ENCODE assay signal across 21 mouse cellular contexts in the genomic region with DNA sequence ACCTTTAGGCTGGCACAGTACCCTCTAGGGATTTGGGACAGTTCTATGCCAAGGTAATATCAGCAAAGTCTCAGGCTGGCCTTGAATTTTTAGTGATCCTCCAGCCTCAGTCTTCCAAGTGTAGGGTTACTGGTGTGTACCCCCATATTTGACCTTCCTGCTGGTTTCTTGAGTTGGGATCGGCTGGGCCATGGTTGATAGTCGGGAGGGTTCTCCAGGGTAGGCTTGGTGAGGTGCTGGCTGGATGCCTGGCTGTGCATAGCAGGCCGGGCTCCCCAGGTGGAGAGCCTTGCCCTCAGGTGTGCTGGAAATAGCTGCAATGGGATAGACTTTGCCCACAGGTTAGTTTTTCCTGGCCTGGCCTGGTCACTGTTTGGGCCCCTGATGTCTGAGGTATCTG. TPM values are rescaled to one million over a fixed set of nuclear protein-coding genes. Genes with fewer than 3 reads are reported as not detected.
A peak's percentile ranks its signal among the peaks of the same experiment; 100 is the strongest.
DNase-seq lines count a peak whose midpoint lies in the region; ATAC-seq and TF ChIP-seq lines count a peak whose summit lies in the region.
"Had no signal": no experiment of that assay in that cellular context is flagged by ENCODE, and none has a peak within 500 bp of the region (broad histone marks: within the 10 kb centered on the region; RNA-seq: fewer than 3 reads in every experiment).

No protein-coding gene starts in this region.

- no peak for TF ChIP-seq CTCF in liver, postnatal 0 days (IDR thresholded peaks at IDR 0.05; ENCODE audit: low read depth)

- no peak for TF ChIP-seq EP300 in liver, postnatal 0 days (IDR thresholded peaks at IDR 0.05; ENCODE audit: low read depth)

- peaks cover 10% of the 10 kb centered on the region for H3K4me1 ChIP-seq in liver, postnatal 0 days (ENCODE audit: insufficient read depth)
- peaks cover 9% of the 10 kb centered on the region for H3K4me1 ChIP-seq in liver, embryonic 11.5 days (replicated peaks; ENCODE audit: control insufficient read depth, insufficient read depth, low read length)

- peaks cover 39% of the 10 kb centered on the region for H3K36me3 ChIP-seq in liver, postnatal 0 days (replicated peaks; ENCODE audit: insufficient read depth, low read length)
- H3K36me3 ChIP-seq in liver, embryonic 11.5 days (ENCODE audit: control insufficient read depth, insufficient read depth, low read length) = peaks cover 35% of the 10 kb centered on the region

- 80% methylated on average over 3 of the region's 3 CpGs for WGBS in liver, postnatal 0 days (ENCODE audit: insufficient replicate concordance)
- 81% methylated on average over 3 of the region's 3 CpGs for WGBS in liver, embryonic 11.5 days

- no peak overlapping the region for H3K9ac ChIP-seq in liver, postnatal 0 days (replicated peaks)
- no peak overlapping the region for H3K9ac ChIP-seq in liver, embryonic 11.5 days (ENCODE audit: low read depth, low read length)
- H3K9ac ChIP-seq: embryonic facial prominence, embryonic 12.5 days; forebrain, embryonic 13.5 days; hindbrain, embryonic 15.5 days; intestine, embryonic 15.5 days; limb, embryonic 12.5 days; liver, embryonic 13.5 days; lung, embryonic 15.5 days; midbrain, embryonic 12.5 days; neural tube, embryonic 15.5 days had no signal

- no peaks in the 10 kb centered on the region for H3K9me3 ChIP-seq in liver, postnatal 0 days (ENCODE audit: low read length)
- no peaks in the 10 kb centered on the region for H3K9me3 ChIP-seq in liver, embryonic 11.5 days (ENCODE audit: control insufficient read depth, low read length)
- H3K9me3 ChIP-seq: embryonic facial prominence, embryonic 12.5 days; forebrain, embryonic 13.5 days; hindbrain, embryonic 15.5 days; intestine, embryonic 15.5 days; limb, embryonic 12.5 days; liver, embryonic 13.5 days; lung, embryonic 15.5 days; midbrain, embryonic 12.5 days; neural tube, embryonic 15.5 days had no signal

- no peak overlapping the region for H3K4me2 ChIP-seq in liver, postnatal 0 days (ENCODE audit: low read depth, low read length)
- no peak overlapping the region for H3K4me2 ChIP-seq in liver, embryonic 11.5 days
- H3K4me2 ChIP-seq: embryonic facial prominence, embryonic 12.5 days; forebrain, embryonic 13.5 days; heart, embryonic 11.5 days; hindbrain, embryonic 15.5 days; intestine, embryonic 15.5 days; limb, embryonic 12.5 days; liver, embryonic 13.5 days; lung, embryonic 15.5 days; midbrain, embryonic 12.5 days; neural tube, embryonic 15.5 days had no signal

- no peaks in the 10 kb centered on the region for H3K27me3 ChIP-seq in liver, postnatal 0 days (ENCODE audit: insufficient read depth, low read length)
- H3K27me3 ChIP-seq in liver, embryonic 11.5 days (replicated peaks; ENCODE audit: control insufficient read depth, insufficient read depth, low read length) = no peaks in the 10 kb centered on the region
- H3K27me3 ChIP-seq: embryonic facial prominence, embryonic 12.5 days; forebrain, embryonic 13.5 days; hindbrain, embryonic 15.5 days; intestine, embryonic 15.5 days; limb, embryonic 12.5 days; liver, embryonic 13.5 days; lung, embryonic 15.5 days; midbrain, embryonic 12.5 days; neural tube, embryonic 15.5 days had no signal

- peak; percentile 4 to 22 for DNase-seq in adrenal gland, adult (ENCODE audit: inconsistent age in 2 of 2, low spot score in 1 of 2)
- no peak for DNase-seq in adrenal gland, adult 8-10 months
- DNase-seq in heart, adult 11 months = peak; percentile 88
- DNase-seq in heart, postnatal 10 days = no peak
- DNase-seq in liver, postnatal 0 days = peak; percentile 12
- DNase-seq in liver, embryonic 11.5 days (ENCODE audit: low spot score) = no peak
- peak; percentile 4 for DNase-seq in thymus, postnatal 4 days
- DNase-seq in thymus, adult 18-20 months = no peak
- DNase-seq: adrenal gland, postnatal 36 days; heart, postnatal 14 days; liver, embryonic 13.5 days had no signal

- intact Hi-C loops in heart, postnatal 10 days (cut with DNase I) = no loop called here

- ATAC-seq in liver, postnatal 0 days = no peak
- no peak for ATAC-seq in liver, embryonic 11.5 days (replicated peaks; ENCODE audit: low FRiP score)
- ATAC-seq: forebrain, embryonic 13.5 days; intestine, embryonic 15.5 days had no signal

- no peak overlapping the region for H3K27ac ChIP-seq in liver, postnatal 0 days (ENCODE audit: low read depth)
- H3K27ac ChIP-seq in liver, embryonic 11.5 days (ENCODE audit: low read depth, low read length) = no peak overlapping the region
- H3K27ac ChIP-seq: embryonic facial prominence, embryonic 12.5 days; forebrain, embryonic 13.5 days; hindbrain, embryonic 15.5 days; intestine, embryonic 15.5 days; limb, embryonic 12.5 days; liver, embryonic 13.5 days; lung, embryonic 15.5 days; midbrain, embryonic 12.5 days; neural tube, embryonic 15.5 days had no signal

- no peak overlapping the region for H3K4me3 ChIP-seq in liver, postnatal 0 days (ENCODE audit: low read depth, low read length)
- no peak overlapping the region for H3K4me3 ChIP-seq in liver, embryonic 11.5 days (ENCODE audit: low read depth, low read length)
- H3K4me3 ChIP-seq: embryonic facial prominence, embryonic 12.5 days; erythroblast, embryonic 14.5 days; forebrain, embryonic 13.5 days; hindbrain, embryonic 15.5 days; intestine, embryonic 15.5 days; limb, embryonic 12.5 days; liver, embryonic 13.5 days; lung, embryonic 15.5 days; midbrain, embryonic 12.5 days; neural tube, embryonic 15.5 days had no signal

RNA-seq across cellular contexts. Expression of gene Llgl1, which starts 5.7 kb away (rescaled TPM):
- 10 to 100 TPM; 26.4 to 39.3 (median 32.0) TPM for total RNA-seq in adrenal gland, adult 8-10 months (2022)
- total RNA-seq in heart, postnatal 10 days (2021) = 10 to 100 TPM; 23.8 to 25.2 TPM
- polyA plus RNA-seq in liver, postnatal 0 days (2015; fragmentation: Nextera tagmentation; extraction: Ambion mirVana) = 4.2 and 4.6 TPM in 2 replicates
- polyA plus RNA-seq in liver, embryonic 11.5 days (2014; fragmentation: Nextera tagmentation; extraction: Ambion mirVana) = 35.6 and 35.9 TPM in 2 replicates

RNA-seq across cellular contexts. Expression of gene Flii, which starts 21.8 kb away (rescaled TPM):
- total RNA-seq in adrenal gland, adult 8-10 months (2022) = 100 to 1,000 TPM; 162 to 185 (median 177) TPM
- 100 to 1,000 TPM; 106 to 117 TPM for total RNA-seq in heart, postnatal 10 days (2021)
- 23.3 and 23.4 TPM in 2 replicates for polyA plus RNA-seq in liver, postnatal 0 days (2015; fragmentation: Nextera tagmentation; extraction: Ambion mirVana)
- polyA plus RNA-seq in liver, embryonic 11.5 days (2014; fragmentation: Nextera tagmentation; extraction: Ambion mirVana) = 61.3 and 69.2 TPM in 2 replicates

RNA-seq across cellular contexts. Expression of gene Mief2, which starts 22.9 kb away (rescaled TPM):
- total RNA-seq in adrenal gland, adult 8-10 months (2022) = 10 to 100 TPM; 36.9 to 41.2 (median 38.8) TPM
- total RNA-seq in heart, postnatal 10 days (2021) = 10 to 100 TPM; 24.2 to 26.6 TPM
- 4.5 and 4.9 TPM in 2 replicates for polyA plus RNA-seq in liver, postnatal 0 days (2015; fragmentation: Nextera tagmentation; extraction: Ambion mirVana)
- 8.0 and 8.9 TPM in 2 replicates for polyA plus RNA-seq in liver, embryonic 11.5 days (2014; fragmentation: Nextera tagmentation; extraction: Ambion mirVana)

Comparison
In these comparisons a context has a peak if more than half of its experiments do, and no peak if none do; other contexts are left out.
1. DNase-seq: peak in adrenal gland, adult (2 of 2), heart, adult 11 months (single experiment), liver, postnatal 0 days (single experiment) and thymus, postnatal 4 days (single experiment); none in adrenal gland, adult 8-10 months (single experiment), heart, postnatal 10 days (0 of 2), liver, embryonic 11.5 days (single experiment) and thymus, adult 18-20 months (0 of 2).